Mouse (Mus musculus): Measurements from ENCODE around the gene Tbl1x. TPM values are rescaled to one million over a fixed set of nuclear protein-coding genes. Genes with fewer than 3 reads are reported as not detected.

The Tbl1x gene
- total and polyA plus RNA-seq, 2 experiments from 2014 or later, result 37.0 to 67.2 TPM

GRCm38 (mm10) chrX:77617368-77618144, 106.7 kb downstream of the Tbl1x start:
- no peaks in the 10 kb centered on the region; the same call in 1 of the 2 replicates for H3K4me1 ChIP-seq (ENCODE audit: insufficient read depth)
- no peak overlapping the region for H3K9ac ChIP-seq
- no peaks in the 10 kb centered on the region for H3K9me3 ChIP-seq (ENCODE audit: low read length)
- H3K27ac ChIP-seq (ENCODE audit: low read depth, low read length), result no peak overlapping the region
- no peak for TF ChIP-seq CTCF (IDR thresholded peaks at IDR 0.05; ENCODE audit: low read depth)
- ATAC-seq (peak; percentile 43; the same call in 1 of the 2 replicates), DNase-seq (peak; percentile 7)
- WGBS, result 77% methylated on average over 6 of the region's 6 CpGs
- no peak overlapping the region for H3K4me2 ChIP-seq (ENCODE audit: low read depth)
- no peaks in the 10 kb centered on the region for H3K27me3 ChIP-seq (ENCODE audit: insufficient read depth, low read length)
- no peaks in the 10 kb centered on the region for H3K36me3 ChIP-seq (ENCODE audit: insufficient read depth)
- H3K4me3 ChIP-seq (ENCODE audit: low read depth, low read length), result no peak overlapping the region

GRCm38 (mm10) chrX:77630439-77630838, 119.6 kb downstream of the Tbl1x start:
- no peak overlapping the region for H3K9ac ChIP-seq
- ATAC-seq (no peak), DNase-seq (no peak)
- H3K9me3 ChIP-seq (ENCODE audit: low read length), result no peaks in the 10 kb centered on the region
- H3K4me3 ChIP-seq (ENCODE audit: low read depth, low read length), result no peak overlapping the region
- TF ChIP-seq CTCF (IDR thresholded peaks at IDR 0.05; ENCODE audit: low read depth), result no peak
- no peaks in the 10 kb centered on the region for H3K36me3 ChIP-seq (ENCODE audit: insufficient read depth)
- no peak overlapping the region for H3K27ac ChIP-seq (ENCODE audit: low read depth, low read length)
- H3K4me2 ChIP-seq (ENCODE audit: low read depth), result no peak overlapping the region
- WGBS, result 85% methylated on average over 2 of the region's 2 CpGs
- no peaks in the 10 kb centered on the region for H3K27me3 ChIP-seq (ENCODE audit: insufficient read depth, low read length)
- H3K4me1 ChIP-seq (ENCODE audit: insufficient read depth), result no peaks in the 10 kb centered on the region

DNA sequence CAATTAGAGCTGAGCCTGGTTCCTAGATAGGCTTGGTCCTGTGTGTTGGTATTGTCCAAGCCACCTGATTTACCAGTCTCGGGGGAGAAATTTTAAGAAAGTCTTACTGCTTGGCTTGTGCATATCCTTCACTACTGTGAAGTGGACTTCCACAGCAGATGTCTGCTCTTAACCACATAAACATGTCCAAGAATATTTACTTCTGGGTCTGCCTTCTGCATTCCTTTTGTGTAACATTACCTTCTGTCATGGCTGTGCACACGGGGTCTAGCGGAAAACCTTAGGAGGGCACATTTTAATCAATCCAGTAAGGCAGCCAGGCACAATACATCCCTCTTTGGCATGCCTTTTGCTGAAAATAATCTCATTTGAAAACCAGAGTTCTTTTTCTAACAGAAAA, 125.7 kb downstream of the Tbl1x start:
- TF ChIP-seq CTCF (IDR thresholded peaks at IDR 0.05; ENCODE audit: low read depth), result no peak
- no peak overlapping the region for H3K9ac ChIP-seq
- H3K27ac ChIP-seq (ENCODE audit: low read depth, low read length), result no peak overlapping the region
- ATAC-seq (no peak), DNase-seq (no peak)
- no peaks in the 10 kb centered on the region for H3K27me3 ChIP-seq (ENCODE audit: insufficient read depth, low read length)
- H3K4me3 ChIP-seq (ENCODE audit: low read depth, low read length), result no peak overlapping the region
- no peak overlapping the region for H3K4me2 ChIP-seq (ENCODE audit: low read depth)
- no peaks in the 10 kb centered on the region for H3K9me3 ChIP-seq (ENCODE audit: low read length)
- no peaks in the 10 kb centered on the region for H3K36me3 ChIP-seq (ENCODE audit: insufficient read depth)
- 67% methylated on average over 3 of the region's 3 CpGs for WGBS
- no peaks in the 10 kb centered on the region for H3K4me1 ChIP-seq (ENCODE audit: insufficient read depth)

GRCm38 (mm10) chrX:77638076-77638475, 127.3 kb downstream of the Tbl1x start:
- no peak overlapping the region for H3K27ac ChIP-seq (ENCODE audit: low read depth, low read length)
- H3K9ac ChIP-seq, result no peak overlapping the region
- H3K4me2 ChIP-seq (ENCODE audit: low read depth), result no peak overlapping the region
- ATAC-seq (peak; percentile 84), DNase-seq (peak; percentile 80)
- H3K27me3 ChIP-seq (ENCODE audit: insufficient read depth, low read length), result no peaks in the 10 kb centered on the region
- H3K4me1 ChIP-seq (ENCODE audit: insufficient read depth), result no peaks in the 10 kb centered on the region
- TF ChIP-seq CTCF (IDR thresholded peaks at IDR 0.05; ENCODE audit: low read depth), result peak; percentile 81
- no peaks in the 10 kb centered on the region for H3K36me3 ChIP-seq (ENCODE audit: insufficient read depth)
- no peak overlapping the region for H3K4me3 ChIP-seq (ENCODE audit: low read depth, low read length)
- H3K9me3 ChIP-seq (ENCODE audit: low read length), result no peaks in the 10 kb centered on the region
- WGBS, result 13% methylated on average over 3 of the region's 3 CpGs

DNA sequence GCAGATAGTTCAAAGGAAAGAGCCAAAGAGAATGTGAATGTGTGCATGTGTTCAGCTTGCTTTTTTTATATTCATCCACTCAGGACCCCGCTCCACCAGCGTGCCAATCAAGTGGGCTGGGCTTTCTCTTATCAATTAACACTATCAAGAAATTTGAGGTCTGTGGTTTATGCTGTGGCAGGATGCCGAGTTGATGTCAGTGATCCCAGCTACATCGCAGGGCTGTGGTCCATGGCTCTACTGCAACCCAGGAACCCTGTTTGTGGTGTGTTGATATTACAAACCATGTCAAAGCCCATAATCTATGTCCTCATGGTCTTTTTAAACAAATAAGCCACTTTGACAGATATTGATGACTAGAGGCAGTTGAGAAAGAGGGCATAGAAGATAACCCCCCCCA, 129.5 kb downstream of the Tbl1x start:
- WGBS, result 85% methylated on average over 4 of the region's 4 CpGs
- H3K4me2 ChIP-seq (ENCODE audit: low read depth), result no peak overlapping the region
- H3K27ac ChIP-seq (ENCODE audit: low read depth, low read length), result no peak overlapping the region
- ATAC-seq (no peak), DNase-seq (no peak)
- H3K4me1 ChIP-seq (ENCODE audit: insufficient read depth), result no peaks in the 10 kb centered on the region
- H3K9me3 ChIP-seq (ENCODE audit: low read length), result no peaks in the 10 kb centered on the region
- H3K4me3 ChIP-seq (ENCODE audit: low read depth, low read length), result no peak overlapping the region
- no peak overlapping the region for H3K9ac ChIP-seq
- H3K27me3 ChIP-seq (ENCODE audit: insufficient read depth, low read length), result no peaks in the 10 kb centered on the region
- TF ChIP-seq CTCF (IDR thresholded peaks at IDR 0.05; ENCODE audit: low read depth), result no peak
- H3K36me3 ChIP-seq (ENCODE audit: insufficient read depth), result no peaks in the 10 kb centered on the region

GRCm38 (mm10) chrX:77646164-77646563, 135.4 kb downstream of the Tbl1x start:
- Histone ChIP-seq H3K9ac (no peak overlapping the region), H3K4me3 (ENCODE audit: low read depth, low read length) (no peak overlapping the region), H3K9me3 (ENCODE audit: low read length) (no peaks in the 10 kb centered on the region), H3K27ac (ENCODE audit: low read depth, low read length) (no peak overlapping the region), H3K4me1 (ENCODE audit: insufficient read depth) (no peaks in the 10 kb centered on the region), H3K4me2 (ENCODE audit: low read depth) (no peak overlapping the region), H3K36me3 (ENCODE audit: insufficient read depth) (peaks cover 12% of the 10 kb centered on the region; the same call in 1 of the 2 replicates), H3K27me3 (ENCODE audit: insufficient read depth, low read length) (no peaks in the 10 kb centered on the region)
- TF ChIP-seq CTCF (IDR thresholded peaks at IDR 0.05; ENCODE audit: low read depth), result no peak
- 92% methylated on average over 7 of the region's 7 CpGs for WGBS
- ATAC-seq (no peak), DNase-seq (no peak)

- no peak for TF ChIP-seq CTCF (IDR thresholded peaks at IDR 0.05; ENCODE audit: low read depth)
- Histone ChIP-seq H3K27ac (ENCODE audit: low read depth, low read length) (no peak overlapping the region), H3K27me3 (ENCODE audit: insufficient read depth, low read length) (no peaks in the 10 kb centered on the region), H3K9ac (no peak overlapping the region), H3K4me3 (ENCODE audit: low read depth, low read length) (no peak overlapping the region), H3K36me3 (ENCODE audit: insufficient read depth) (peaks cover 27% of the 10 kb centered on the region; the same call in 1 of the 2 replicates), H3K4me1 (ENCODE audit: insufficient read depth) (no peaks in the 10 kb centered on the region), H3K4me2 (ENCODE audit: low read depth) (no peak overlapping the region), H3K9me3 (ENCODE audit: low read length) (no peaks in the 10 kb centered on the region)
- DNase-seq (no peak), ATAC-seq (no peak)
- 88% methylated on average over 2 of the region's 2 CpGs for whole genome bisulfite sequencing
These were observed 139.4 kb downstream of the Tbl1x start for GRCm38 (mm10) chrX:77650246-77650645.

All from forebrain, postnatal 0 days (tissue).